Mouse (Mus musculus) natural killer cell, adult 2 months (primary cell): ENCODE results near the gene Pgap3.

Experiments
- DNase-seq, 2 experiments: peaks; one replicate each; pipeline ENCODE4 v3.0.0; 2022; ENCODE audit warnings: low spot score in 2 of 2

The Pgap3 gene

DNA sequence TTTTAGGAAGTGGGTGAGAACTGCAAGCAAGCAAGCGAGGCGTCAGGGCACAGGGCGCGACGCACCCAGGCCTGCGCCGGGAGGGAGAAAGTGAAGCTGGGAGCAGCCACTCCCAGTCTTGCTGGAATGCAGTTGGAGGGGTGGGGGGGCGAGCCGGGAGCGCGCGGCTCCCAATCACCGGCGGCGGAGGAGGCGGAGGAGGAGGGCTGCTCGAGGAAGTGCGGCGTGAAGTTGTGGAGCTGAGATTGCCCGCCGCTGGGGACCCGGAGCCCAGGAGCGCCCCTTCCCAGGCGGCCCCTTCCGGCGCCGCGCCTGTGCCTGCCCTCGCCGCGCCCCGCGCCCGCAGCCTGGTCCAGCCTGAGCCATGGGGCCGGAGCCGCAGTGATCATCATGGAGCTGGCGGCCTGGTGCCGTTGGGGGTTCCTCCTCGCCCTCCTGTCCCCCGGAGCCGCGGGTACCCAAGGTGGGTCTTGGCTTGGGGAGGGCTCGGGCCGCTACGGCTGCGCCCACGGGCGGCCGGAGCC lies 12.0 kb upstream of the Pgap3 start, which contains the start of gene Erbb2:
Gene Erbb2, plus strand, starts transcription at position 198 of the 524 bp plus-strand sequence.
- DNase-seq: no peak

- DNase-seq: no peak
These were observed 9.1 kb upstream of the Pgap3 start for GRCm38 (mm10) chr11:98409341-98409822.

DNA sequence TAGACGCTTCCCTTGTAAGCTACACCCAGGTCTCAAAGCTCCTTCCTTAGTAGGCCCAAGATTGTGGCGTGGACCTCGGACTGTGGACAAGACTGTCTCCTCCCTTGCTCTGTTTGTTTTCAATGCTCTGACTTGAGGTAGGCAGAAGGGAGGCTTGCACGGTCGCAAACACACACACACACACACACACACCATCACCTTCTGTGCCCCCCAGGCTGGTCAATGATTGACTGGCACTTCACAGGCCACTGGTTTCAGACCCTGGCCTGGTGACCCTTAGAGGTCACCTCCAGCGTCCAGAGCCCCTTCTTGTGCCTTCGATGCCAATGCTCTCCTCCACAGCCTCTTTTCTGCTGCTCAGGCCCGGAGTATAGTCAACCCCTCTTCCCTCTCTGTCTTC lies 8.6 kb upstream of the Pgap3 start:
- no peak for DNase-seq

GRCm38 (mm10) chr11:98406621-98407020 lies 6.3 kb upstream of the Pgap3 start:
- DNase-seq: no peak

- no peak for DNase-seq
These were observed 526 bp upstream of the Pgap3 start for GRCm38 (mm10) chr11:98400816-98401215.

GRCm38 (mm10) chr11:98397946-98398345 lies 2.3 kb downstream of the Pgap3 start:
- no peak for DNase-seq

- no peak for DNase-seq
These were observed 5.2 kb downstream of the Pgap3 start for GRCm38 (mm10) chr11:98395041-98395440.

GRCm38 (mm10) chr11:98394301-98394700 lies 6.0 kb downstream of the Pgap3 start:
- no peak for DNase-seq

GRCm38 (mm10) chr11:98393317-98393716 lies 7.0 kb downstream of the Pgap3 start:
- DNase-seq: peak; percentile 63 to 73

- DNase-seq: no peak
These were observed 7.6 kb downstream of the Pgap3 start for GRCm38 (mm10) chr11:98392645-98393044.

- DNase-seq: no peak
These were observed 8.3 kb downstream of the Pgap3 start for GRCm38 (mm10) chr11:98392034-98392433.

- no peak for DNase-seq
These were observed 10.1 kb downstream of the Pgap3 start for GRCm38 (mm10) chr11:98390141-98390540.

DNA sequence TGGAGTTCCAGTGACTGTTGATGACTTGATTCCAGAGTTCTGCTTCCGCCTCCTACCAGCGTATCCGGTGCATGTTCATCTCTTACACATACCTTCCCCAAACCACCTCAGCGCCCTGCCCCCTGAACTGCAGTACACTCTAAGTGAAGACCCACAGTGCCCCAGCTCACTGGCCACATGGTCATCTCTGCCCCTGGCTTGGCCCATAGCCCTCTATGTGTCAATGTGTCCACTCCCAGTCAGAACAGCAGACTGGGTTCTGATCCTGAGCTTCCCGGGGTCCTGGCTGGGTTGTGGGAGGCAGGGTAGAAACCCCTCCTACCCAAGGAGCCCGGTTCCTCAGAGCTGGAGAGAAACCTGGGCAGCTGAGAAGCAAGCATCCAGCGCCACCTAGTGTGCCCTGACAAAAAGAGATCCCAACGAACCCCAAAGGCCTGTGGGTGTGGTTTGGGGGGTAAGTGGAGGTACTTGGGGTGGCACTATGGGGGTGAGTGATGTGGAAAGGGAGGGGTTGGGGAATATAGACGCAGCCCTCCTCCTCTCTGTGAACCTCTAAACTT lies 11.0 kb downstream of the Pgap3 start:
- peak in 1 of 2 experiments; percentile 33 for DNase-seq

GRCm38 (mm10) chr11:98388282-98388681 lies 12.0 kb downstream of the Pgap3 start:
- DNase-seq: no peak

GRCm38 (mm10) chr11:98387056-98387577 lies 13.2 kb downstream of the Pgap3 start:
- DNase-seq: no peak

- DNase-seq: no peak
These were observed 13.7 kb downstream of the Pgap3 start for GRCm38 (mm10) chr11:98386596-98386995.

DNA sequence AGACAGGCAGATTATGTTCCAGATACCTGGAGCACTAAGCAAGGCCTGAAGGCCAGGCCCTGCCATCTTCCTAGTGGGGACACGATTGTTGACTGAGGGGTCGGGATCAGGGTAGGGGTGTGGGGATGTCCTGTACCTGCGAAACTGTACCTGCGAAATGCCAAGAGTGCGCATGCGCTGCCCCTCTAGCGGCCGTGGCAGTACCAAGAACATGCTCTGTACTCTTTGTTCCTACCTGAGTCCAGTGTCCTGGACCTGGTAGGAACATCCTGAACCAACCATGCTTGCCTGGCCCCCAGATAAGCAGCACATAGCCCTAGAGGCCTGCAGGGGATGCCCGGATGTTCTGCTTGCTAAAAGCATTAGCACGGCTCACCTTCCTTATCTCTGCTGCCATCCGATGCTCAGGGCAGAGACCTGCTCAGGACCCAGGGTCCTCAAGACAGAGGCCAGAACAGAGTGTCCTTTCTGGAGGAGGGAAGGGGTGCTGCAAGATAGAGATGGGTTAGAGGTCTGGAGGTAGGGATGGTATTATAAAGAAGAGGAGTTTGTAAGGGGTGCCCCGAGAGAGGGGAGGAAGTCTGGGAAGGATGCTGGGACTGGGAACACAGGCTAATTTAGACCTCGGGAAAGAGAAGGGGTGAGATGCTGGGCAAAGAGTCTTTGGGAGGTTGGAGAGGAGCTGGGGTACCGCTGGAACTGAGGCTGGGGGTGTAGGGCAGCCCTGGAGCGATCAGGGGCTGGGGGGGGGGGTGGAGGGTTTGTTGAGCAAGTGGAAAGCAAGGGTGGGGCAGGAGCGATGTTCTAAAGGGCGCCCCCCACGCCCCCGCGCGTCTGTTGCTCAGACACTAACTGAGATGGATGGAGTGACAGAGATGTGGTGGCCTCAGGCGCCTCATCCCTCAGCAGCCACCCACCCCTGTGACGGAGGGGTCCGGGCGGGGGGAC lies 14.4 kb downstream of the Pgap3 start, which contains the start of gene Pnmt:
Gene Pnmt, plus strand, starts transcription at position 813 of the 948 bp plus-strand sequence.
- no peak for DNase-seq

GRCm38 (mm10) chr11:98384721-98385637 lies 15.3 kb downstream of the Pgap3 start:
- no peak for DNase-seq

- no peak for DNase-seq
These were observed 16.1 kb downstream of the Pgap3 start for GRCm38 (mm10) chr11:98384216-98384615.

DNA sequence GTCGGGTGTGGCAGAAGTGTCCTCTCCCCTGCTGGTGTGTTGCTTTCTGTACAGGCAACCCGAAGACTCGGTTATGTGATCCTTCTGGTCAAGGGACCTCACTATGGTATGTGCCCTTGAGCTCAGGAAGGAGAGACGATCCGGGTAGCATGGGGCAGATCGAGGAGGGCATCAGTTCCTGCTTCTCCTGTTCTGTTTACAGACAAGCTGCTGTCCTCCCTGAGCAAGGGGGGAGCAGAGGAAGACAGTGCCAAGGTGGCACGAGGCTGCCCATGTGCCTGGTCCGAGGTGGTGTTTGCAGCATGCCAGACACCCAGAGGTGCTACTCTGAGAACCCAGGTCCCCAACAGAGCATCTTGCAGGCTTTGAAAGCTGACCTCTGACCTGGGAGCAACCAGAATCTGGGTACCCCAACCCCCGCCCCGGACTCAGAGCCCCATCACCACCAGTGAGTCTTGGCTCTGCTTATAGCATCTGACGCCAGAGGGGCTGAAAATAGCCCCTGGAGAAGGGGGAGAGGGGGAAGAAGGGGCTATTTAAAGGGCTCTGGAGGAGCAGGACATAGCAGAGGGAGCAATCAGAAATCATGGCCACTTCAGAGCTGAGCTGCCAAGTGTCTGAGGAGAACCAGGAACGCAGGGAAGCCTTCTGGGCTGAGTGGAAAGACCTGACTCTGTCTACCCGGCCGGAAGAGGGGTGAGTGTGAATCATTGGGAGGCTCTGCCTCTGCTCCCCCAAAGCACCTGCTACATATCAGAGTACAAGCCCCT lies 16.8 kb downstream of the Pgap3 start, which contains the start of gene Tcap:
Gene Tcap, plus strand, starts transcription at position 551 of the 770 bp plus-strand sequence.
- DNase-seq: no peak
